Mouse (Mus musculus) heart, adult 2 months (tissue): Measurements from ENCODE around the gene Chn2.

Experiments
- CTCF ChIP-seq: fragments of 200-600 bp; IDR thresholded peaks from 2 replicates; pipeline ENCODE4 v1.8.1; 2022; ENCODE audit warnings: antibody characterized with exemption, mild to moderate bottlenecking, moderate library complexity
- EP300 ChIP-seq: fragments of 200-500 bp; IDR thresholded peaks from 2 replicates; pipeline ENCODE4 v1.6.1; 2011; ENCODE audit warnings: low read depth, low read length, control low read depth; ENCODE audit not compliant: insufficient read depth
- POLR2A ChIP-seq: fragments of 200-500 bp; IDR thresholded peaks from 2 replicates; pipeline ENCODE4 v1.6.1; 2011; ENCODE audit warnings: mild to moderate bottlenecking, low read depth, low read length, control low read depth; ENCODE audit not compliant: insufficient read depth

GRCm38 (mm10) chr6:54162786-54163185 lies 123.4 kb downstream of the Chn2 start:
- no peak for TF ChIP-seq CTCF
- no peak for TF ChIP-seq POLR2A
- no peak for TF ChIP-seq EP300
